Mouse (Mus musculus): ENCODE results near the gene Klc4. TPM values are rescaled to one million over a fixed set of nuclear protein-coding genes. Genes with fewer than 3 reads are reported as not detected.

Klc4 gene
- 20.7 and 22.7 TPM in 2 replicates for polyA plus RNA-seq (2012; rRNA removed)

- no peak for TF ChIP-seq CTCF (IDR thresholded peaks at IDR 0.05; ENCODE audit: control insufficient read depth, insufficient read depth, insufficient replicate concordance, low read depth, low read length)
- peak; percentile 88 for TF ChIP-seq POLR2A (IDR thresholded peaks at IDR 0.05; ENCODE audit: control insufficient read depth, low read depth, low read length)
These were observed at the start of gene Klc4, which contains the start of gene Mrpl2 for GRCm38 (mm10) chr17:46645561-46646321. TSS of gene Klc4 (minus strand) at chr17:46646022. TSS of gene Mrpl2 (plus strand) at chr17:46646229.

DNA sequence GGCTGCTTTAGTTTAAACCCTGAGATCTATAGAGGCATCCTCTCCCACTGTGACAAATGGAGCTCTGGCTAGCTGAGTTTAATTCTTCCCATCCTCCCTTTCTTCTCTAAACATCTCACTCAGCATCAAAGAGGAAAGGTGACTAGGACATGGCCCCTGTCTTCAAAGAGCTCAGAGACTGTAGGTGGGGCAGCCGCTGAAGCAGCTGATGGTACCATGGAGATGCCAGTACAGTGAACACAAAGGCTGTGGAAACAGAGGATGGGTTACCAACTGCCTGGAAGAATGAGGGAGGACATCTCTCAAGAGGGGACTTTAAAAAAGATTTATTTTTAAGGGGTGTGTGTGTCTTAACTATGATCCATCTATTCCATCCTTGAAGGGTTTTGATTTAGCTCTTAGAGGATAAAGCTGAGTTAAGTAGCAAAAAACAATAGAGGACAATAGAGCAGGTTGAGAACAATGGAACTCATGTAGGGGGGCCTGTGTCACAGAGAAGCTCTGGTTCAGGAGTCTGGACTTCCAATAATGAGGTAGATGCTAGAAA is 48.8 kb upstream of the Klc4 start:
- Histone ChIP-seq H3K27ac (ENCODE audit: control insufficient read depth, insufficient read depth, low read depth, low read length) (no peak overlapping the region), H3K27me3 (ENCODE audit: control insufficient read depth, insufficient read depth, low read length) (no peaks in the 10 kb centered on the region), H3K4me3 (ENCODE audit: control insufficient read depth, low read depth, low read length) (no peak overlapping the region), H3K4me1 (ENCODE audit: control insufficient read depth, insufficient read depth, low read length) (no peaks in the 10 kb centered on the region), H3K36me3 (ENCODE audit: control insufficient read depth, insufficient read depth, low read length) (no peaks in the 10 kb centered on the region)
- TF ChIP-seq POLR2A (IDR thresholded peaks at IDR 0.05; ENCODE audit: control insufficient read depth, low read depth, low read length) (no peak), CTCF (IDR thresholded peaks at IDR 0.05; ENCODE audit: control insufficient read depth, insufficient read depth, insufficient replicate concordance, low read depth, low read length) (no peak)

More at GRCm38 (mm10) chr17:46645561-46646321, at the start of gene Klc4, which contains the start of gene Mrpl2:
- no peaks in the 10 kb centered on the region for H3K27me3 ChIP-seq (ENCODE audit: control insufficient read depth, insufficient read depth, low read length)
- peak within 1 kb of the TSS; percentile 90 for H3K4me3 ChIP-seq (ENCODE audit: control insufficient read depth, low read depth, low read length)
- no peaks in the 10 kb centered on the region for H3K36me3 ChIP-seq (ENCODE audit: control insufficient read depth, insufficient read depth, low read length)
- H3K4me1 ChIP-seq (ENCODE audit: control insufficient read depth, insufficient read depth, low read length): peaks cover 11% of the 10 kb centered on the region
- peak within 1 kb of the TSS; percentile 86 for H3K27ac ChIP-seq (ENCODE audit: control insufficient read depth, insufficient read depth, low read depth, low read length)

DNA sequence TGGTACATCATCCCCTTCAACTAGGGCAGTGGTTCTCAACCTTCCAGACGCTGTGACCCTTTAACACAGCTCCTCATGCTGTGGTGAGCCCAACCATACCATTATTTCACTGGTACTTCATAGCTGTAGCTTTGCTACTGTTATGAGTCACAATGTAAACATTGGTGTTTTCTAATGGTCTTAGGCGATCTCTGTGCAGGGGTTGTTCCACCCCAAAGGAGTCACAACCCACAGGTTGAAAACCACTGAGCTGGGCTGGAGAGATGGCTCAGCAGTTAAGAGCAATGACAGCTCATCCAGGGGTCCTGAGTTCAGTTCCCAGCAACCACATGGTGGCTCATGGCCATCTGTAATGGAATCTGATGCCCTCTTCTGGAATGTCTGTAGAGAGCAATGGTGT is 45.6 kb upstream of the Klc4 start:
- Histone ChIP-seq H3K36me3 (ENCODE audit: control insufficient read depth, insufficient read depth, low read length) (no peaks in the 10 kb centered on the region), H3K27me3 (ENCODE audit: control insufficient read depth, insufficient read depth, low read length) (no peaks in the 10 kb centered on the region)

DNA sequence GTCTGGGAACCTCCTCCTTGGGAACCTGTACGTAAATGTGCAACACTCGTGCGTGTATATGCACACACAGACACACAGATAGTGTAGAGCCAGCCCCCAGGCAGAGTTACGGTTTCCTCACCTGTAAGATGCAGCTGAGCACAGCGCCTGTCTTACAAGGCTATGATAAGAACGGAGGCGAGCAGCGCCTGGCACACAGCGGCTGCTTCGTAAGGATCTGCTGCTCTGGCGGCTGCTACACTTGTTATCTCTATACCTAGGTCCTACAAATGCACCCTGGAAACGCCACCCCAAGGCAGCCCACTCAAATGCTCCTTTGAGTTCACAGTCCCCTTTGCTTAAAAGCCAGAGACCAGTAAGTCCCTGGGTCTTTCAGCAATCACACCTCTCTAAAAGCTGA is 44.8 kb upstream of the Klc4 start:
- Histone ChIP-seq H3K4me3 (ENCODE audit: control insufficient read depth, low read depth, low read length) (no peak overlapping the region), H3K4me1 (ENCODE audit: control insufficient read depth, insufficient read depth, low read length) (no peaks in the 10 kb centered on the region), H3K27ac (ENCODE audit: control insufficient read depth, insufficient read depth, low read depth, low read length) (no peak overlapping the region), H3K27me3 (ENCODE audit: control insufficient read depth, insufficient read depth, low read length) (no peaks in the 10 kb centered on the region), H3K36me3 (ENCODE audit: control insufficient read depth, insufficient read depth, low read length) (no peaks in the 10 kb centered on the region)
- TF ChIP-seq CTCF (IDR thresholded peaks at IDR 0.05; ENCODE audit: control insufficient read depth, insufficient read depth, insufficient replicate concordance, low read depth, low read length) (no peak), POLR2A (IDR thresholded peaks at IDR 0.05; ENCODE audit: control insufficient read depth, low read depth, low read length) (no peak)

More for the DNA sequence above, 45.6 kb upstream of the Klc4 start:
- Histone ChIP-seq H3K4me3 (ENCODE audit: control insufficient read depth, low read depth, low read length) (no peak overlapping the region), H3K4me1 (ENCODE audit: control insufficient read depth, insufficient read depth, low read length) (no peaks in the 10 kb centered on the region), H3K27ac (ENCODE audit: control insufficient read depth, insufficient read depth, low read depth, low read length) (no peak overlapping the region)
- no peak for TF ChIP-seq POLR2A (IDR thresholded peaks at IDR 0.05; ENCODE audit: control insufficient read depth, low read depth, low read length)
- no peak for TF ChIP-seq CTCF (IDR thresholded peaks at IDR 0.05; ENCODE audit: control insufficient read depth, insufficient read depth, insufficient replicate concordance, low read depth, low read length)

DNA sequence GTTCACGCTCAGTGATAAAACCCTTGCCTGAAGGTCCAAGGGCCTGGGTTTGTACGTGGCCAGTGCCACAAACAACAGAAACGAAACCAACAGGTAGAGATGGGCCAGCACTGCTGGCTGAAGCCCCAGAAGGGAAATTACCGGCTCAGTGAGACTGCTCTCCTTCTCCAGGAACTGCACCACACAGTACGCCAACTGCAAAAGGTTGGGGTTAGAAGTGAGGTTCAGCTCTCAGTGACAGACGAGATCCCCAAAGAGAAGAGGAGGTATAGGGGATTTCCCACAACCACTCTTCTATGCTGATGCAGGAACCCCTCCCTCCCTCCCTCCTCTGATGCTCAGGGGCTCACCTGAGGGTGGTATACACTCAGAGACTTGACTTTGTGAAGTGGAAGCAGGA is 40.1 kb upstream of the Klc4 start:
- Histone ChIP-seq H3K36me3 (ENCODE audit: control insufficient read depth, insufficient read depth, low read length) (no peaks in the 10 kb centered on the region), H3K4me3 (ENCODE audit: control insufficient read depth, low read depth, low read length) (no peak overlapping the region), H3K4me1 (ENCODE audit: control insufficient read depth, insufficient read depth, low read length) (no peaks in the 10 kb centered on the region; the same call in 1 of the 2 replicates), H3K27me3 (ENCODE audit: control insufficient read depth, insufficient read depth, low read length) (no peaks in the 10 kb centered on the region), H3K27ac (ENCODE audit: control insufficient read depth, insufficient read depth, low read depth, low read length) (no peak overlapping the region)
- TF ChIP-seq CTCF (IDR thresholded peaks at IDR 0.05; ENCODE audit: control insufficient read depth, insufficient read depth, insufficient replicate concordance, low read depth, low read length) (no peak), POLR2A (IDR thresholded peaks at IDR 0.05; ENCODE audit: control insufficient read depth, low read depth, low read length) (no peak)

- Histone ChIP-seq H3K27ac (ENCODE audit: control insufficient read depth, insufficient read depth, low read depth, low read length) (no peak overlapping the region), H3K27me3 (ENCODE audit: control insufficient read depth, insufficient read depth, low read length) (no peaks in the 10 kb centered on the region), H3K4me3 (ENCODE audit: control insufficient read depth, low read depth, low read length) (peak overlapping the region; percentile 96), H3K4me1 (ENCODE audit: control insufficient read depth, insufficient read depth, low read length) (peaks cover 5% of the 10 kb centered on the region), H3K36me3 (ENCODE audit: control insufficient read depth, insufficient read depth, low read length) (no peaks in the 10 kb centered on the region; the same call in 1 of the 2 replicates)
- TF ChIP-seq POLR2A (IDR thresholded peaks at IDR 0.05; ENCODE audit: control insufficient read depth, low read depth, low read length) (no peak), CTCF (IDR thresholded peaks at IDR 0.05; ENCODE audit: control insufficient read depth, insufficient read depth, insufficient replicate concordance, low read depth, low read length) (no peak)
These were observed 37.0 kb upstream of the Klc4 start for GRCm38 (mm10) chr17:46682654-46683389.
